Mouse (Mus musculus) 3134 (cell line): Measurements from ENCODE around the gene Cnbp.
A peak's percentile ranks its signal among the peaks of the same experiment; 100 is the strongest.

Experiments
- DNase-seq: peaks from one replicate; pipeline ENCODE4 v3.0.0-alpha.2; 2011; ENCODE audit warnings: low spot score; ENCODE audit not compliant: insufficient read length; ENCODE audit errors: extremely low read depth

Gene Cnbp

DNA sequence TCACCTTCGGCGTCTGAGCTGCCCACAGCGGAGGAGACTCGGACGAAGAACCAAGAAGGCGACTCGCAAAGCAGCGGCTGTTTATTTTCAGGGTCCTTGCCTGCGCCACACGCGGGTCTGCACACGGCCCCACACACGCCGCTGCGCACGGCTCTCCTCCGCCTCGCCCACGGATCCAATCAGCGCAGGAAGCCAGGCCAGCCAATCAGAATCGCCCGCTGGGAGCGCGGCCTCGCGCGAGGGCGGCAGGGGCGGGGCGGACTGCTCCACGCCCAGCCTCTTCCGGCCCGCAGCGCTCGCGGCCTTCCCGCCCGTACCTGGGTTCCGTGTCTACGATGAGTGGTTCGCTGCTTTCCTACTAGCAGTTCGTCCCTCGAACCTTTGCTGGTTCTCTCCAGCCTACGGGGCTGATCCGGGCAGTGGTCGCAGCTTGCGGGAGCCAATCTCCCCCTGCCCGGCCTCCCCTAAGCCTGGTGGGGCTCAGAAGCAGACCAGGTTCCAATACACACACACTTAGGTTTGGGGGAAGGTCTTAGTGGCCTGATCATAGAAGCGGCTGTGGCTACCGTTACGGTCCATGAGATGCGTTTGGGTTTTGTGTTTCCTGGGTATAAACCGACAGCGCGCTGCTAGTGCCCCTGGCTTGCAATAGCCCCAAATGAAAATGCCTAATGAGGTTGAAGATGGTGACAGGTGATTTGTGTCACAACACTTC, at the start of gene Cnbp:
Cnbp (minus strand) TSS at position 207 of the 715 bp plus-strand sequence.
- peak; percentile 96 for DNase-seq

DNA sequence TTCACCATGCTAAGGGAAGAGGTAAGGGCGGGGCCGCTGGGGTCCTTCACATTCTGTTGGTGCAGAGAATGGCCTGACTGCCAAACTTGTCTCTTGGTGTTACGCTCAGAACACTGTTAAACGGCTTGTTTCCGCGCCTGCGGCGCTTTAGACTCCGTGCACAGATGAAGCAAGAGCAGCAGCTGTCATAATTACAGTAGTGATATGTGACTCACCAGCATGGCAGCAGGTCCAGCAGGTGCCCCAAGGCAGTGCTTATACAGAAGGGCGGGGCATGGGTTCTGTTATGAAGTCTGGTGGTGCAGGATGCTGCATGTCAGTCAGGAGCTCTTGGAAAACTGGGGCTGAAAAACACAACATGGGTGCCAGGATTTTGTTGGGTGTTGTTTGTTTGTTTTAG, 47.1 kb upstream of the Cnbp start:
- no peak for DNase-seq

DNA sequence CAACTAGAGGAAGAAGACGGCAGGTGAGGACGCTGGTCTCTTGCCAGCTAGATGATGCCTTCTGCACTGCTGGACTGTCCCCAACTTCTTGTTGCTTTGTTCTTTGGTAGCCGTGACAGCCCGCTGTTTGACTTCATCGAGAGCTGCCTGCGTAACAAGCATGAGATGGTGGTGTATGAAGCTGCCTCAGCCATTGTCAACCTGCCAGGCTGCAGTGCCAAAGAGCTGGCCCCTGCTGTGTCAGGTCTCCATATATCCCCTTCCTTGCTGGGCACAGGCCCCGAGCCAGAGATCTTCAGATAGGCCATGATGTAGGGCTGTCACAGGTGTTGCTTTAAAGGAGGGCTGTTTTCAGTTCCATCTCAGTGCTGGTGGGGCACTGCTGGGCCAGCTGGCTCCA, 43.0 kb upstream of the Cnbp start:
- DNase-seq = no peak

DNA sequence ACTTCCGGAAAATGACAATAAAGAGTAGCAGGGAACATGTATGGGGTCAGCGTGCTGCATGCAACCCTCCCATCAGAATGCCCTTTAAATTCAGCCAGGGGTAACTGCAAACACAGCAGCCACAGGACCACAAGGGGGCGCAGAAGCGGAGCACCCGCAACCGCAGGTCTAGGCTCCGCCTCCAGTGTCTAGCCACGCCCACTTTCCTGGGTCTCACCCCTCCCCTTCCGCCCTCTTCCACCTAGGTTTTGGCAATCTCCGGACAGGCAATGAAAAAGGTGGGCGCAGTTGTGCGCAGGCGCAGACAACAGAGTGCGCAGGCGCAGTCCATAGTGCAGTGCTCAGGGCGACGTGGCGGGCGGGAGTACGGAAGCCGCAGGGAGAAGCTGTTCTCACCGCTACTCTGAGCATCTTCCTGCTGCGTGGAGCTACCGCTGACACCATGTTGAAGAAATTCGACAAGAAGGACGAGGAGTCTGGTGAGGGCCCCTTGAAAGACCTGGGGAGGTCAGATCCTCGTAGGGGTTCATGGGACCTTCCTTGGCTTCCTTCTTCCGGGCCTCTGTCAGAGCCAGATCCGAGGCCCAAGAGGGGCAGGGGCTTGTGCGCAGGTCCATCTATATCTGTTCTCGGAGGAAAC, 36.8 kb upstream of the Cnbp start, which contains the start of gene Copg1:
Copg1 (plus strand) TSS at position 221 of the 640 bp plus-strand sequence.
- DNase-seq = peak; percentile 96

DNA sequence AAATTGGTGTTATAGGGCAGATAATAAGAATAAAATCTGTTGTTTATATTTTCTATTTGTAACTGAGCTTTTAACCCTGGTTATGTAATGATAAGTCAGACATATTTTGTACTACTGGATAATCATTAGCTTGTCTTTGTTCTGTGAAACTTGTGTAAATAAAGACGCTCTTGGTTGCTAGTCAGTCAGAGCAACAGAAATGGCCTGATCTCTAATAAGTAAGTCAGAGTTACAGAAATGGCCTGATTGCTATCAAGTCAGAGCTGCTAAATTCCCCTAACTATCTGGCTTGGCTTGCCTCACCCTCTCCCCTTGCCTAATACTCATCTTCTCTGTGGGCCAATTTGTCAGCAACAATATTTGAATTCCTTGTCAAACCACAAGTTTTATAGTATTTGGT, 35.8 kb upstream of the Cnbp start:
- DNase-seq = no peak

- peak; percentile 48 for DNase-seq
Measured at GRCm38 (mm10) chr6:87882816-87883215, 31.9 kb upstream of the Cnbp start.

DNA sequence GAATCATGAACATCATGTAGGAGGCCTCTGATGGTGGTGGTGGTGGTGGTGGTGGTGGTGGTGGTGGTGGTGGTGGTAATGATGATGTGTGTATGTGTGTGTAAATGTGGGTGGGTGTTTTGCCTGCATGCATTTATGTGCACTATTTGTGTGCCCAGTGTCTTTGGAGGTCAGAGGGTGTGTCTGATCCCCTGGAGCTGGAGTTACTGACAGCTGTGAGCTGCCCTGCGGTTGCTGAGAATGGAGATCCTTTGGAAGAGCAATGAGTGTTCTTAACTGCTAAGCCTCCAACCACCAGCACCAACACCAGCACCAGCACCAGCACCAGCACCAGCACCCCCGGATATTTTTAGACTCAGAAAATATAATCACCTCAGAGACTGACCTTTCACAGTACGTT, 31.3 kb upstream of the Cnbp start:
- no peak for DNase-seq

- no peak for DNase-seq
Measured at GRCm38 (mm10) chr6:87879628-87880027, 28.7 kb upstream of the Cnbp start.

DNA sequence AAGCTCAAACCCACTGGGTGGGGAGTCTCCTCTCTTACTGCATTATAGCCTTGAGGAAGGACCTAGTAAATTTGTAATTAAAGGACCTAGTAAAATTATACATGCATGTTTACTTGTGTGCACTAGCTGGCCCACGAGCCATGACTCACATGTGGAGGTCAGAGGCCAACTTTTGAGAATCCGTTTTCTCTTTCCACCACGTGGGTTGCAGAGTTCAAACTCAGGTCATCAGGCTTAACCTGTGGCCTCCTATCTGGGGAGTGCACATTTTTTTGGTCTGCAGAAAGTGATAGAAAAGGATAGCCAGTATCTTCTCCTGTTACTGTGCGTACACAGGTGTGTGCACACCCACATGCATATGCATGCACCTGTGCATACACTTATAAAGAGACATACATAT, 28.1 kb upstream of the Cnbp start:
- no peak for DNase-seq

GRCm38 (mm10) chr6:87876068-87876643, 25.2 kb upstream of the Cnbp start:
- DNase-seq = no peak

DNA sequence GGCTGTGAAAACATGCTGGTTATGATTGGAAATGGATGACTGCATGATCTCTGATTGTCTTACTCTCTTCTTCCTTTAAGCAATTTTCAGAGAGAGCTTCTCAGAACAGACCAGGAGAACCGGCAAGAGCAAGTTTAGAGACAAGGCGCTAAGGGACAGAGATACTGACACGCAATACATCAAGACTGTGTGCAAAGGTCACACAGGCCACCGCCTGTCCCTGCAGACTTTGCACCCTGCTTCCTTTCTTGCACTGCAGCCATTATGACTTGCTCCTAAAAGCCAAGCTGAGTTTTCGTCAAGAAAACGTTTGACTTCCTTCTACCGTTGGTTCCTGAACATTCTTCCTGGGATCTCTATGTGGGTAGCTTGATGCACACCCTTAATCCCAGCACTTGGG, 24.7 kb upstream of the Cnbp start:
- no peak for DNase-seq

GRCm38 (mm10) chr6:87875083-87875482, 24.2 kb upstream of the Cnbp start:
- peak; percentile 81 for DNase-seq

DNA sequence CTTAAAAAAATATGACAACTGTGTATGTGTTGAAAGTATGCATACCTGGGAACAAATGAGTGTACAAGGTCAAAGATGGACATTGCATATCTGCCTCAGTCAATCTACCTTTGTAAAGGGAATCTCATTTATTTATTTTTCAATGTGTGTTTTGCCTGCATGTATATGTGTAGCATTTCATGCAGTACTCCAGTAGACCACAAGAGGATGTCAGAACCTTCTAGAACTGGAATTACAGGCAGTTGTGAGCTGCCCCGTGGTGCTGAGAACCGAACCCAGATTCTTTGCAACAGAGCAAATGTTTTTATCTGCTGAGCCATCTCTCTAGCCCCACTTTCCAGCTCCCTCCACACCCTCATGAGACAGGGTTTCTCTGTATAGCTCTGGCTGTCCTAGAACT, 23.1 kb upstream of the Cnbp start:
- DNase-seq = no peak

DNA sequence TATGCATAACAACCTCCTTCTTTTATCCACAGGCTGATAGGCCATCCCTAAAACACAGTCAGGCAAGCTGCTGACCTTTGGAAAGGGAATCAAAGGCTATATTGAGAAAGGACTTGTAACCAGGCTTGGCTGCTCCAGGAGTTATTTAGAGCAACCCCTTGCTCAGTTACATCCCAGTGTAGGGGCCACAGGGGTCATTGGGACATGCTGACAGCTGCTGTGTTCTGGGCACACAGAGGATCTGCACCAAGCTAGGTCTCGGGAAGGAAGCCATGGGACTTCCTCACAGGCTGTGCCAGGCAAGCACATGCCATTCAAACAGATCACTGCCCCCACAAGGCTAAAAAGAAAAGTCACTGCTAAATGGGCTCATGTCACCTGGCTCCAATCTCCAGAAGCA, 22.2 kb upstream of the Cnbp start:
- peak; percentile 36 for DNase-seq

GRCm38 (mm10) chr6:87871240-87871639, 20.3 kb upstream of the Cnbp start:
- DNase-seq = no peak

- DNase-seq = no peak
Measured at GRCm38 (mm10) chr6:87870440-87870839, 19.5 kb upstream of the Cnbp start.

DNA sequence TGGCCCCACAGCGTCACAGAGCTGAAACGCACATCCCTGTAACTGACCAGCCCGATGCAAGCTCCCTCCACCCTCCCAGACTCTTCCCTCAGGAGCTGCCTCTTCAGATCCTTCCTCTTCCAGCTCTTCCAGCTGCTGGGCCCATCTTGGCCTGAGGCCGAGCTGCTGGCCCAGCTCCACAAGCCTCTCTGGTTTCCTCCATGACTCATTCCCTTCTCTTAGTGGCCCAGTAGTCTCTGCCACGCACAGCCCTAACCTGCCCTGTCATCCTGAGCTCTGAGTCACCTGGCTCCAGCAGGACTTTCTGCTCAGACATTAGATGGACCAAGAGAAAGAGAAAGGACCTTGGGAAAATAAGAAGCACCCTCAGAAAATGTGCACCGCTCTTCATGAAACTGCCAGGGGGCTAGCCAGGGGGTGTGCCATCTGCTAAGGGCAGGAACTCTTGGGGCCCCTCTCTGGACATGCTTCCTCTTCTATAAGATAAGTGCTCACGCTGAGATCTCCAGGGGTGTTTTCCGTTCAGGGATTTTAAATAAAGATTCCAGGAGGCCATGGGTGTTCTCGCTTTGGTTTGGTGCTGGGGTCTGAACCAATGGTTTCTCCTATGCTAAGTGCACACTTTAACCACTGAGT, 18.1 kb upstream of the Cnbp start:
- DNase-seq = peak; percentile 94

GRCm38 (mm10) chr6:87867256-87867655, 16.4 kb upstream of the Cnbp start:
- no peak for DNase-seq

GRCm38 (mm10) chr6:87866211-87866610, 15.3 kb upstream of the Cnbp start:
- DNase-seq = no peak

- peak; percentile 71 for DNase-seq
Measured at GRCm38 (mm10) chr6:87857071-87857470, 6.2 kb upstream of the Cnbp start.

DNA sequence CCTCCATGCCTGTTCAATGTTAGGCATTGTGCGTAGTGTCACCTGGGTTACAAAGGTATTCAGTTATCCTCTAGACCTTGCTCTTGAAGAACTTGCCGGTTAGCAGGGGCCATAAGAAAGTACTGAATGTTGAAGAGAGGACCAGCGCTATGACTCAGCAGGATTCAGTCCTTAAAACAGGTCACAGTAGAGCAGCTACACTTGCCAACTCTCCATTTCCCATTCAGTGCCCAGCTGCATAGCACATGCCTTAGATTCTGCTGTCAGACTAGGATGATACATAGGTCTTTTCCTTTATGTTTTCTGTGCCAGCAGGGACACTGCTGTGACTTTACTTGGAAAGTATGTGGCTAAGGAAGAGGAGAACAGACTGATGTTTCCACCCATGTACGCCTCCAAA, 2.5 kb upstream of the Cnbp start:
- DNase-seq = peak; percentile 47

GRCm38 (mm10) chr6:87851871-87852270, 965 bp upstream of the Cnbp start:
- DNase-seq = no peak
